Mouse (Mus musculus): ENCODE data around the gene Zfp651. TPM values are rescaled to one million over a fixed set of nuclear protein-coding genes. Genes with fewer than 3 reads are reported as not detected.

The Zfp651 gene
- total RNA-seq, 2 experiments from 2014 or later = not detected

DNA sequence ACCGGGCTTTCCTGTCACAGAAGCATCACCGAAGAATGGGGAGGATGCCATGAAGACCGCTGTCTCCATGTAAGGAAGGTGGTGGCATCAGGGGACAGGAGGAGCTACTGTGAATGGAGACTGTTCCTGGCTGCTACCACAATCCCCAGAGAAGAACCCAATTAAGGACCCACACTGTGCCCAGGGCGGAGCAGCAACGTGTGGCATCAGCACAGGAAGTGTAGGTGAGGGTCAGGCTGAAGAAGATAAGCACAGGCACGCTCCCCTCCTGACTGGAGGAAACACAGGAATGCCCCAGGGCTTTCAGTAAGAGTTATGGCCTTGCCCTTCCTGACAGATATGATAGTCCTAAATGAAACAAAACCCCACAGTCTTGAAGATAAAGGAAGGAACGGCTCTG is 43.6 kb downstream of the Zfp651 start:
- ATAC-seq (replicated peaks; ENCODE audit: low FRiP score, poor library complexity, severe bottlenecking) = no peak

DNA sequence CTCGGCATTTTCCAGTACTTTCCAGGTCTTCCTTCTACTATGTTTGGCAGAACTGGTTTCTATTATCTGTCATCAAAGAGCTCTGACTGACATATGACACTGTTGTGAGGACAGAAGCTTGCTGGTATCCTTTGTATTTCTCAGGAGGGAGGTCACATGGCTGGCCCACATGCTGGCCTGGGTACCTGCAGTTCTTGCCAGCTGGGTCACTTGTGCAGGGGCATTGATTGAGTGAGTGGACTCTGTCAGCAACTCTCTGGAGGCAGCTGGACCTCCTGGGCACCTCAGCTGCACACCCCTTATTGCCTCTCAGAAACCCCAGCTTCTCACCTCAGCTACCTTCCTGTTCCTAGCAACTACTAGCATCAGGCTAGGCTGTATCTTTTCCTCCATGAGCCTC is 48.4 kb downstream of the Zfp651 start:
- no peak for ATAC-seq (replicated peaks; ENCODE audit: low FRiP score, poor library complexity, severe bottlenecking)

DNA sequence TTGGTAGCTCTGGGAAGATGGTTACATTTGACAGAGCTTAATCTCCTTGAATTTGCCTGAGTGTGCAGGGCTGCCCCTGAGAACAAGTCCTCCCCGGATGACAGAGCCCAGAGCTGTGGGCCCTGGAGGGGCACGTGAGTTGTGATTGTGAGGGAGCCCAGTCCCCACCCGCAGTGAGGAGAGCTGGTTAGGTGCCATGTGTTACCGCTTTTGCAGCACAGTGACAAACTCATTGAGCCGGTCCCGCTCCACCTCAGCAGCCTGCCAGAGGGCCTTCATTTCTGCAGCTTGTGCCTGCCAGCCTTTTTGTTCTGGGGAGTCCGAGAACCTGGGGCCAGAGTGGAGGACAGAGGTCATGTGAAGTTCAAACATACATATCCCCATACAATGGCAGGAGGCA is 48.8 kb downstream of the Zfp651 start:
- no peak for ATAC-seq (replicated peaks; ENCODE audit: low FRiP score, poor library complexity, severe bottlenecking)

DNA sequence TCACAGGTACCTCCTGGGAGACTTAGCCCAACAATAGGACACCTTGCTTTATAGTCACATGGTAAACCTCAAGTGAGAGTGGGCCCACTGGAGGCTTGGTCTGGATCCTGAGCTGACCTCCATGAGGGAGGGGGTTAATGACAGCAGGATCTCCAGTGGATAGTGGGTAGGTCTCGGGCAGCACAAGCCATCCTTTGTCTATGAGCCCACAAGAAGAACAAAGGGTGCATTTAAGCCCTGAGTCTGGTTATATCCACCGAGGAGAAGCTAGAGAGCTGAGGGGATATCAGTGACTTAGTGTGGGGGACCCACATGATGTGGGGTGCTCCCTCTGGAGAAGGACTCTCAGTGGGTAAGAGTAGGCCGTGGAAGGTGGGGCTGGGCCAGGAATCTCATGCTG is 49.4 kb downstream of the Zfp651 start:
- no peak for ATAC-seq (replicated peaks; ENCODE audit: low FRiP score, poor library complexity, severe bottlenecking)

DNA sequence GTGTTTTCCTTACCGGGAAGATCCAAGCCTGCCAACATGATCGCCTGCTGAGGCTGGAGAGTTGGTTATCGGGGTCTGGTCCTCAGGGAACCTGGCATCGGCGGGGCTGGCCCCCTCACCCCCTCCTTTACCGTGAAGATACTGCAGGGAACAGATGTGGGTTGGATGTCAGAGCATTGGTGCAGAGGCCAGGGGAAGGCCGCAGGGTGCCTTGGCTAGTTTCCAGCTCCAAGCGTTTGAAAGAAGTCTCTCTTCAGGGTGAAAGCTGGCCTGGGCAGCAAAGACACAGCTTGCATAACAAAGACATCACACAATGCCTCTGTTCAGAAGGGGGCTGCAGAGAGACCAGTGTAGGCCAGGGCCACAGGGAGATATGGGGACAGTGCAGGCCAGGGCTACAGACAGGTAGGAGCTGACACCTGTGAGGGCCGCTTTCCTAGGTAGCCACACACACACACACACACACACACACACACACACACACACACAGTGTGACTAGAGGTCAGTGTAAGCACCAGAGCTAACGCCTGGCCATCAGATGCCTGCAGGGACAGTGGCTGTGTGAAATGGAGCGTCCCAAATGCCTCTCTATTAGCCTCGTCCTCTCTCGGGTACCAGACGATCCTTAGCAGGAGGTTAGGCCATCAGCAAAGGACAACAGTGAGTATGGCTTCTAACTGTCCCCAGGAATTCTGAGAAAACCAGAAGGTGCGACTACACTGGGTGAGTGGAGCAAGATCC is 51.1 kb downstream of the Zfp651 start:
- ATAC-seq (replicated peaks; ENCODE audit: low FRiP score, poor library complexity, severe bottlenecking) = no peak

DNA sequence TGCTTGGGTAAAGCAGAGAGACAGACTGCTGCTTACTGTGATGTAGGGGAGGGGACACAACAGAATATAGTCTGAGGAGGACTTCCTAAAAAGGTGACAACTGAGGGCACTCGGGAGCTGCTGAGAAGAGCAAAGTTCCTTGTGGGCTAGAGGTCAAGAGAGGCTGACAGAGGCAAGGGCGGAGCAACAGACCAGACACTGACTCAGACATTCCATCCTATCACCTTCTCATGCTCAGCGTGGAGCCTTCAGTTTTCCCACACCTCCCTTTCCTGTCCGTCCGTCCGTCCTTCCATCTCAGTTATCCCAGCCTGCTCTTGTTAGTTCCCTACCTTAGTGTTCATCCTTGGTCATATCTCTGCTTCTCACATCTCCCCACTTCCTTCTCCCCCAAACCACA is 56.1 kb downstream of the Zfp651 start:
- no peak for ATAC-seq (replicated peaks; ENCODE audit: low FRiP score, poor library complexity, severe bottlenecking)

DNA sequence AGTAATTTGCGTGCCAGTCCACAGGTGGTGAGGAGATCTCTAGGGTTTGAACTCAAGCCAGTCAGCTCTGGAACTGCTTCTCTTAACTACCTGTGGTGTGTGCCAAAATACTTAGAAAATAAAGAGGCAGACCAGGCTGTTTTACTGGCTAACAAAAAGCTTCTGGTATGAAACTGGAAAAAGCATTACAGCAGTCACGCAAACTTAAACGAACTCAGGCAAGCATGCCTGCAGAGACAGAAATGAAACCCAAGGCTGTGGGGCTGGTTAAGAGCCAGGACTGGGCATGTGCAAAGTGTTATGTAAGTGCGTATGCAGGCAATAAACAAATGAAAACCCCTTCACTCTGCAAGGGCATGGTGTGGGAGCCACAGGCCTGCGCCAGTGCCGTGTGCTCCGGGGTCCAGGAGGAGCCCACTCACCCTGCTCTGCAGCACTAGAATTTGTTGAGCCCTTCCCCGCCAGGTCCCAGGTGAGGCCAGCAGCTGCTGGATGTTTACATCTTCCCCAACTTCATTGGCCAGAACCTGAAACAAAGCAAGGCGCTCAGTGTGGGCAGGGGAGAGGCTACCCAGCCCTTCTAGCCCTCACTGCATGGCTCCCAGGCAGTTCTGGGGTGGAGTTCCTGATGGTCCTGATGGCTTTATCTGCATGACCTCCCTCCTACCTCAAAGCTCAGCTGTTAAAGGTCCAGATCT is 60.1 kb downstream of the Zfp651 start:
- ATAC-seq (replicated peaks; ENCODE audit: low FRiP score, poor library complexity, severe bottlenecking) = no peak

DNA sequence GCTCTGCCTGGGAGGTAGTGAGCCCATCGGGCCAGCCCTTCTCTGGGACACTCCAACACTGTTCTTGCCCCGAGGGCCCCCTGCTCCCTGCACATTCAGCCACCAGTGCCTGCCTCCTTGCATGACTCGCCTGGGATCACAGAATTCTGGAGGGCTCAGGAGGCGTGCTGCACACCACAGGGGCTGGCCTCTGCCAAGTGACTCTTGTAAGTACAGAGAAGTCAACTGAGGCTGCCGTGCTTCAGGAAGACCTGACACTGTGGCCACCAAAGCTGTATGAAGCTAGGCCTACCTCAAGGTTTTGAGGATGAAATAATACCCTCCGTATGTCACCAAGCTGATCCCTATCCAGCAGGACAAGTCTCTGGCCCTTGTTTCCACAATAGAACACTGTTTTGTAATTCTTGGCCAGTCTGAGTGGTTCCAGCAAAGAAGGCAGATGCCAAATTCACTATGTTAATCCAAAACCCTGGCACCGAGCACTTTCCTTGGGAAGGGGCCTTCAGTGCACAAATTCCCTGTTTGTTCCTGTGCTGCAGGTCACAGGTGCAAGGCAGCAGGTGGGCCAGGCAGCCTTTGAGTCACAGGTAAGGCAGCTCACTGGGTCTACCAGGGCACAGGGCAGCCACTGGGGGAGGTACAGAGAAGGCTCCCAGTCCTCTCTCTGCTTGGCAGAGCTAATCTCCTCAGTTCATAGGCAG is 60.8 kb downstream of the Zfp651 start:
- ATAC-seq (replicated peaks; ENCODE audit: low FRiP score, poor library complexity, severe bottlenecking) = no peak

DNA sequence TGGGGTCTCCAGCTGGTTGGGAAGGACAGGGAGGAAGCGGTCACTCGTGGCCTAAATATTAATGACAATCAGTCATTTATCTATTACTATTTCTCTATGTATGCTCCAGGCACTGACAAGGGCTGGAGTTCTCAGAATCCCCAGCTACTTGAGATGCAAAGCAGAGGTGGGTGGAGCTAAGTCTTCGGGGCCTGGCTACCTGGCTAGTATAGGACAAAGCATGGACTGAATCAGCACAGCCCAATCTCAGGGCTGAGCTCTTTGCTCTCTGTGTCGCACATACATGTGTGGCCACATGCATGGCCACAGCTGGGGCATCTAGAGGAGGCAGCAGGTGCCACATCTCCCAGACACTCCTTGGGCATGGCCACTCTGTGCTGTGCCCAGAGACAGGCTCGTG is 61.6 kb downstream of the Zfp651 start:
- no peak for ATAC-seq (replicated peaks; ENCODE audit: low FRiP score, poor library complexity, severe bottlenecking)

Other genes with a start within 250 kb of the Zfp651 start
- gene Lyzl4, start 117.2 kb upstream of the Zfp651 start, total RNA-seq (2015; ENCODE audit: low replicate concordance) = not detected in 2 replicates
- not detected in 2 replicates for gene Lyzl4, start 117.2 kb upstream of the Zfp651 start, total RNA-seq (2017; ENCODE audit: low replicate concordance)
- 0.36 TPM in 1 of 2 replicates, not detected in the other for gene Vipr1, start 116.6 kb upstream of the Zfp651 start, total RNA-seq (2015; ENCODE audit: low replicate concordance)
- gene Vipr1, start 116.6 kb upstream of the Zfp651 start, total RNA-seq (2017; ENCODE audit: low replicate concordance) = 0.64 TPM in 1 of 2 replicates, not detected in the other
- gene Sec22c, start 53.8 kb upstream of the Zfp651 start, total RNA-seq (2015; ENCODE audit: low replicate concordance) = 4.3 and 5.9 TPM in 2 replicates
- 2.6 and 4.8 TPM in 2 replicates for gene Sec22c, start 53.8 kb upstream of the Zfp651 start, total RNA-seq (2017; ENCODE audit: low replicate concordance)
- 8.8 and 47.2 TPM in 2 replicates for gene Ss18l2, start 49.0 kb upstream of the Zfp651 start, total RNA-seq (2015; ENCODE audit: low replicate concordance)
- gene Ss18l2, start 49.0 kb upstream of the Zfp651 start, total RNA-seq (2017; ENCODE audit: low replicate concordance) = 17.2 and 52.3 TPM in 2 replicates
- 225 and 240 TPM in 2 replicates for gene Nktr, start 40.2 kb upstream of the Zfp651 start, total RNA-seq (2015; ENCODE audit: low replicate concordance)
- gene Nktr, start 40.2 kb upstream of the Zfp651 start, total RNA-seq (2017; ENCODE audit: low replicate concordance) = 322 and 375 TPM in 2 replicates
- not detected in 2 replicates for gene Klhl40, start 18.3 kb downstream of the Zfp651 start, total RNA-seq (2015; ENCODE audit: low replicate concordance)
- gene Klhl40, start 18.3 kb downstream of the Zfp651 start, total RNA-seq (2017; ENCODE audit: low replicate concordance) = not detected in 2 replicates
- gene Hhatl, start 33.2 kb downstream of the Zfp651 start, total RNA-seq (2015; ENCODE audit: low replicate concordance) = not detected in 2 replicates
- not detected in 2 replicates for gene Hhatl, start 33.2 kb downstream of the Zfp651 start, total RNA-seq (2017; ENCODE audit: low replicate concordance)
- not detected in 2 replicates for gene Ccdc13, start 80.1 kb downstream of the Zfp651 start, total RNA-seq (2015; ENCODE audit: low replicate concordance)
- not detected in 2 replicates for gene Ccdc13, start 80.1 kb downstream of the Zfp651 start, total RNA-seq (2017; ENCODE audit: low replicate concordance)
- gene Higd1a, start 99.0 kb downstream of the Zfp651 start, total RNA-seq (2015; ENCODE audit: low replicate concordance) = 23.4 and 24.3 TPM in 2 replicates
- 11.7 and 19.4 TPM in 2 replicates for gene Higd1a, start 99.0 kb downstream of the Zfp651 start, total RNA-seq (2017; ENCODE audit: low replicate concordance)
- not detected in 2 replicates for gene Ackr2, start 139.0 kb downstream of the Zfp651 start, total RNA-seq (2015; ENCODE audit: low replicate concordance)
- not detected in 2 replicates for gene Ackr2, start 139.0 kb downstream of the Zfp651 start, total RNA-seq (2017; ENCODE audit: low replicate concordance)
- gene Cyp8b1, start 157.0 kb downstream of the Zfp651 start, total RNA-seq (2015; ENCODE audit: low replicate concordance) = not detected in 2 replicates
- gene Cyp8b1, start 157.0 kb downstream of the Zfp651 start, total RNA-seq (2017; ENCODE audit: low replicate concordance) = not detected in 2 replicates
- gene Fam198a, start 191.7 kb downstream of the Zfp651 start, total RNA-seq (2015; ENCODE audit: low replicate concordance) = not detected in 2 replicates
- not detected in 2 replicates for gene Fam198a, start 191.7 kb downstream of the Zfp651 start, total RNA-seq (2017; ENCODE audit: low replicate concordance)
- gene Pomgnt2, start 237.8 kb downstream of the Zfp651 start, total RNA-seq (2015; ENCODE audit: low replicate concordance) = not detected in 2 replicates
- gene Pomgnt2, start 237.8 kb downstream of the Zfp651 start, total RNA-seq (2017; ENCODE audit: low replicate concordance) = 0.64 TPM in 1 of 2 replicates, not detected in the other

All from erythroid progenitor cell, adult 5-6 weeks (primary cell).